Mouse (Mus musculus) brown adipose tissue, adult 24 weeks (tissue): Measurements from ENCODE around the gene Fgd1. TPM values are rescaled to one million over a fixed set of nuclear protein-coding genes. Genes with fewer than 3 reads are reported as not detected.

ENCODE experiments used
- polyA plus RNA-seq: library from polyadenylated mRNA; stranded (reverse); fragments of >200 nt; gene quantifications from 2 replicates; pipeline ENCODE4 v1.2.4, GENCODE M21; 2012; ENCODE audit not compliant: missing spikeins, insufficient read depth, insufficient read length

Gene Fgd1
- polyA plus RNA-seq, 1 experiment = 2.4 TPM

Other genes with a start within 250 kb of the Fgd1 start
- 15.7 and 17.4 TPM in 2 replicates for gene Maged2, start 231.8 kb upstream of the Fgd1 start, polyA plus RNA-seq
- 9.8 and 10.3 TPM in 2 replicates for gene Gnl3l, start 28.8 kb upstream of the Fgd1 start, polyA plus RNA-seq
- gene Tsr2, start 50.4 kb downstream of the Fgd1 start, polyA plus RNA-seq = 9.0 and 12.6 TPM in 2 replicates
- gene Wnk3, start 151.9 kb downstream of the Fgd1 start, polyA plus RNA-seq = not detected in 2 replicates